Mouse (Mus musculus): ENCODE data around the gene Mks1.
A peak's percentile ranks its signal among the peaks of the same experiment; 100 is the strongest.

DNA sequence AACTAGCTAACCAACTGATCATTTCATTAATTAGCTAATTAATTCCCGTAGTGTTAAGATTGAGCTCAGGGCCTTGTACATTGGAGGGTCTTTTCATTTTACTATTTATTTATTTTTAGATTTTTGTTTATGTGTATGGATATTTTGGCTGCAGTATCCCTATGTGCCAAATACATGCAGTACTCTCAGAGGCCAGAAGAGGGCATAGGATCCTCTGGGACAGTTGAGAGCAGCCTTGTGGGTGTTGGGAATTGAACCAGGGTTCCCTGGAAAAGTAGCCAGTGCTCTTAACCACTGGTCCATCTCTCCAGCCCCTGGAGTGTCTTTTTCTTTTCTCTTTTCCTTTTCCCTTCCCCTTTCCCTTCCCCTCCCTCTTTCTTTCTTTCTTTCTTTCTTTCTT is 47.6 kb upstream of the Mks1 start:
- TF ChIP-seq CTCF (IDR thresholded peaks at IDR 0.05; ENCODE audit: low read depth, low read length): peak; percentile 47; the same call in 1 of the 2 replicates
- no peak for TF ChIP-seq POLR2A (IDR thresholded peaks at IDR 0.05; ENCODE audit: extremely low read depth, insufficient read depth, low read length)

Data from liver, adult 2 months (tissue).